Mouse (Mus musculus): ENCODE measurements at regions not wholly inside any gene's neighbourhood (a gene's known extent, or its start where the extent isn't known, plus 50 kb on each side); places are given as distances from the start of the nearest gene placed in this dataset.

DNA sequence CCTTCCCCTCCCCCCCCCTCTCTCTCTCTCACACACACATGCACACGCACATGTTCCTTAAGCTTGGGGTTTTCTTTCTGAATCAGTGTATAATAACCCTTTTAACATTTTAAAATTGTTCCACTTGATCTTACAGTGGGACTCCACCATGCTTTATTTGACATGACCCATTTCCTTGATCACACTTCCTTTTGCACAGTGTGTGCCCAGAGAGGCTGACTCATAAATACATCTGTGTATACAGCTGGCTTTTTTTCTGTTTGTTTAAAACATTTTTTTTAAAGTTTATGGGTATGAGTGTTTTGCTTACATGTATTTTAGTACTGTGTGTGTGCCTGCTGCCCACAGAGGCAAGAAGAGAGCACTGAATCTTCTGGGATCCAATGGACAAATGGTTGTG is 202.7 kb upstream of the Meis1 start:
- intact Hi-C loops (cut with DNase I): no loop called here
- no peak for DNase-seq

- no peak for DNase-seq
- intact Hi-C loops (cut with DNase I): no loop called here
These were observed 208.0 kb upstream of the Meis1 start for GRCm38 (mm10) chr11:19226756-19227155.

- intact Hi-C loops (cut with DNase I): no loop called here
- no peak for DNase-seq
These were observed 208.9 kb upstream of the Meis1 start for GRCm38 (mm10) chr11:19227716-19228115.

GRCm38 (mm10) chr11:19246390-19247114 is 227.8 kb upstream of the Meis1 start:
- no peak for DNase-seq
- intact Hi-C loops (cut with DNase I): no loop called here

DNA sequence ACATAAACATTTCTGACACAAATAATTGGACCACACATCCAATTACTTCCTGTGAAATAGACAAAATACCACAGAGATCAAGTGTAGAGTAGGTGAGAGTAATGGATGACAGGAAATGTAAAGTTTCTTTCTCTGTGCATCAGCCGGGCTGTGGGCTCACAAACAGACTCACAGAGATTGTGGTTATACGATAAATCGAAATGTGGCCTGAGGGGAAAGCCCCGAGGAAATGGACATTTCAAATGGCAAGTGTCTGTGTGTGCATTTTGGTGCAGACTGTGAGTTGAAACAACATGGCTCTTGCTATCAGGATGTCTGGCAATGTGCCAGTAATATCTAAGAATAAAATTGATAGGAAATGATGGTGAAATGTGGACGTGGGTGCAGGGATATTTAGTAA is 234.8 kb upstream of the Meis1 start:
- intact Hi-C loops (cut with DNase I): no loop called here
- DNase-seq: no peak

DNA sequence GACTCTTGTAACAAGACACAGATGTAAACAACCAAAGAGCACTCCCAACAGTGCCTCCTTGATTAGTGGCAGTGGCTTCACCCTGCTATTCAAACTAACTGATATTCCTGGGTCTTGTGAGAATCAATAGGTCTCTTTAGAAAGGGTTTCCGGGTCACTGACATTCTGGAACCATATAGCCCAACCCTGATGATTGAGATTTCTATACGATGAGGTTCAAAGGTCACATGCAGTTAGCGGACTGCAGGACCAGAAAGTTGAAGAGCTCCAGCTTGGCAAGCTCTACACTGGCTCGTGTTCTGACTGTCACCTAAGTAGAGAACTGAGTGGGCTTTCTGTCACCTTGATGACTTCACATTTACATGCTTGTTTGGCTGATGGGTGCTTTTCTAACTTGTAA is 235.4 kb upstream of the Meis1 start:
- intact Hi-C loops (cut with DNase I): no loop called here
- no peak for DNase-seq

DNA sequence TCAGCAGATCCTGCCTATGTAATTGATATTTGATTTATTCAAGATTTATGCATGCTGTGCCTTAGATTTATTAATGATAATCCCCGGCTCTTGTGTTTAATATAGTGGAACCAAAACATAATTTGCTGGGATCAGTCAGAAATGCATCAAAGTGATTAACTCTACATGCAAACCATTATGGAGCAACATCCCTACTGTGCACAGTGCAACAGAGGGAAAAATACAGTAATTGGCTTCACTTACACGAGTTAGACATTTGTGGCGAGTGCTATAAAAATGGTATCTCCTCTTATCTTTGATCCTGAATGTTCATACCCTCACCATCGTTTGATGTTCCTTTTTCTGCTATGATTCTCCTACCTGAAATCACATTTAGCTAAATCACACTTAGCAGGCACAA is 238.8 kb upstream of the Meis1 start:
- no peak for DNase-seq
- intact Hi-C loops (cut with DNase I): no loop called here

- intact Hi-C loops (cut with DNase I): no loop called here
- DNase-seq: no peak
These were observed 244.0 kb upstream of the Meis1 start for GRCm38 (mm10) chr11:19262832-19263231.

DNA sequence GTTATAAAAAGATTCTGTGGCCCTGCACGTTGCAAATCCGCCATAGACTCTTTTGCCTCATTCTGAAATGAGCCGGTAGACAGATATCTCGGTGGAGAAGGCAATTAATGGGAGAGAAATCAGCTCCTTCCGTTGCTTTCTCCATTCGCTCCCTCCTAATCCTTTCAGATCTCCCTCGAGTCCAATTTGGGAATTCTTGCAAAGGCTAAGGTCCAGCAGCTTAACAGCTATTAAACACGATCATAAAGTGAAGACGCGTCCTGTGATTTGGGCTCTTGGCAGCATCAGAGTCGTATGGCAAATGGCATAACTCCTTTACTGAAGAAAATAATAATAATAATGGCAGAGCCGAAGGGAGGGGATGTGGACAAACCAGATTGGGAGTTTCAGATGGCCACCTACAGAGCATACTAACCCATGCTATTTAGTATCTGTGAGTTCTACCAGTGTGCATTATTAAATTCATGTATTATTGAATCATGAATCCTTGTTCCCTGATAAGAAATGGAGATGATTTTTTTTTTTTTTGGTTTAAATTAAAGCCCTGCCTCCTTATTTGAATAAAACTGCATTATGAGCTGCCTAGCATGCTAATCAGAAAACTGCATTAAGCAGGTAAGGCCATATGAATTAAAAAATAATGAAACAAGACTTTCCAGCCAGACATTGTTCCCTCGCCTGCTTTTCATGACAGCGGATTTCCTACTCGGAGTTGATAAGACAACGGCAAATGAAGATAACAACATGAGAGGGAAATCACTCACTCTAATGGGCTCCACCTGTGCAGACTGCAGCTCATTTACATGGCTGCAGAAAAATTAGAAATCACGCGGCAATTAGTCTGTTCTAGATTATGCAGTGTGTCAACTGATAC is 246.2 kb upstream of the Meis1 start:
- intact Hi-C loops (cut with DNase I): no loop called here
- DNase-seq: no peak

- DNase-seq: no peak
- intact Hi-C loops (cut with DNase I): no loop called here
These were observed 246.8 kb upstream of the Meis1 start for GRCm38 (mm10) chr11:19265672-19265972.

DNA sequence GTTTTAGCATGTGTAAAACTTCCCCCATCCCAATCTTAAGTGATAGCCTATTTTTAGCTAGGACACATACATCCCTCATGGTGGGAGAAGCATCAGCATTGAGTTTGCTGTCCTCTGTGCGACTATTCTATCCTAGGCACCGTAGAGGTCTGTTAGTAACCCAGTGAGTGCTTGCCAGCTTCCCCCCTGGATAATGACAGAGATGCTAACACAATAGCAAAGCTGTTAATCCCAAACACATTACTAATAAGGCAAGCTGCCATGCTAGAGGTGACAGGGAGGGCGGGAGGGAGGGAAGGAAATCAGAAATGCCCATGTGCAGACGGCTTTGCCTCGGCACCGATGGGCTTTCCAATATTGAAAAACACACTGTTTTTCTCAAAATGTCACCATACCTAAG is 272.2 kb upstream of the Meis1 start:
- DNase-seq: no peak
- intact Hi-C loops (cut with DNase I): no loop called here

GRCm38 (mm10) chr11:19299411-19299810 is 280.6 kb upstream of the Meis1 start:
- DNase-seq: no peak
- intact Hi-C loops (cut with DNase I): no loop called here

DNA sequence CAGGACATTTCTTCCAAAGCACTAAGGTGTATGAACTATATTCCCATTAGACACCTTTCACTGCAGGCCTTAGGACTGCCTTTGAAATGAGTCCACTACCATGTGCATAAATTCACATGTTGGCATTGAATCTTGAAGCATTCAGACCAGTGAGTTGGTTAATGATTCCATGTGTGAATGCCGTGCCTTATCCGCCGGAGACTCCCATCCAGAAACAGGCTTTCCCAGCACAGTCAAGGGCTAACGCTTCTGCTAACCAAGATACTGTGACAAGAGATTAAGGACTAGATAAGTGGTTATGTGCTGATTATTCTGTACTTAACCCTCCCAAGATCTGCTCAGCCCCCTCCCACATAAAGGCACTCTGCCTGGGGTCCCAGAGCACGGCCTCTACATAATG is 287.9 kb upstream of the Meis1 start:
- DNase-seq: no peak
- intact Hi-C loops (cut with DNase I): no loop called here

- intact Hi-C loops (cut with DNase I): no loop called here
- DNase-seq: no peak
These were observed 312.0 kb upstream of the Meis1 start for GRCm38 (mm10) chr11:19330685-19331239.

GRCm38 (mm10) chr11:19332274-19332673 is 313.5 kb upstream of the Meis1 start:
- intact Hi-C loops (cut with DNase I): no loop called here
- DNase-seq: no peak

DNA sequence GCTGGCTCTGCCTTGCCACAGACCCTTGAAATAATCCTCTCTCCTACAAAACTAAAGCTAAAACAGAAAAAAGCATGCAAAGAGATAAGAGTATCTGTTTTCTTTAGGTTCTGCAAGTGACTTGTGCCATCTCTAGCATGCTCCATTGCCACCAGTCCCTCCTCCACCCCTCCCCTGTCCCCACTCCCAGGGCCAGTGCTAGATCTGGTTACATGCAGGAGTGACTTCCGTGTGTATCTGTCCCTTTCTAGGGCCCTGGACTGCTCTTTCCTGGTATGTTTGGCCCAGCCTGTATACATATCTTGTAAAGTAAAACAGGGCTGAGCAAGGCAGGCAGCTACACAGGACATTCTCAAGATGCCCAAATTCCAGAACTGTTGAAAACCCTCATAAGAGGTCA is 313.9 kb upstream of the Meis1 start:
- intact Hi-C loops (cut with DNase I): no loop called here
- no peak for DNase-seq

- intact Hi-C loops (cut with DNase I): no loop called here
- no peak for DNase-seq
These were observed 315.2 kb upstream of the Meis1 start for GRCm38 (mm10) chr11:19333908-19334487.

DNA sequence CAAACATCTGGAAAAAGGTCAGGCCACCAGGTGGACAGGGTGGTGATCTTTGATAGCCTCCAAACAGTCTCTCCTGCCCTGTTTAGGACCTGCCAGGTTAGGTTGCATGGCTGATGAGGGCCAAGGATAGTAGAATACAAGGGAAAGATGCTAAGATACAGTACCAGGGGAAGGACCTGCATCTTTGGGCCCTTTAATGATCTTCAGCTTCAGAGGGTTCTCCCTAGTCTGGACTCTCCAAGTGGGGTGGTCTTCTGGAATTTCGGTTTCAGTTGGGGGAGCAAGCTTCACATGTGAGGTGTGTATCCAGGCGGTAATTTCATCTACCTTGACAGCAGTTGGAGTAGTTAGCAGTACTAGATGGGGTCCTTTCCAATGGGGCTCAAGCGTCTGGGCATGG is 316.6 kb upstream of the Meis1 start:
- no peak for DNase-seq
- intact Hi-C loops (cut with DNase I): no loop called here

DNA sequence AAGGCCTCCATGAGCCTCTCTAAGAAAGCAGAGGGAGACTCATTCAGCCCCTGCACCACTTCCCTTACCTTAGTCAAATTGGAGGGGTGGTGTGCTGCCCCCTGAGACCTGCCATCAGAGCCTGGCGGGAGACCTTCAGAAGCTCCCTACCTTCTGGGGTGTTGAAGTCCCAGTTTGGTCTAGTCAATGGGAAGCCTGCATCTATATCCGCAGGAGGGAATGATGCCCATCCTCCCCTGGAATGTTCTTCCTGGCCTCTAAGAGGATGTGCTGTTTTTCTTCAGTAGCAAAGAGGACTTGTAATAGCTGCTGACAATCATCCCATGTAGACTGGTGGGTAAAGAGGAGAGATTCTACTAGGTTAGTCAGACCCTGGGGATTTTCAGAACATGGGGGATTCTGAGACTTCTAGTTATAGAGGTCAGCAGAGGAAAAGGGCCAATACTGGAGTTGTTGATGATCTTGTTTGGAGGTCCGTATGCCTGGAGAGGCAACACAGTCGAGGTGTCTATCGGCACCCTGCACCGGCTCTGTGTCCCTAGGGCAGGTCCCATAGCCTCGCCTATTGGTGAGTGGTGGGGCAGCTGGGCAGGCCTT is 321.0 kb upstream of the Meis1 start:
- no peak for DNase-seq
- intact Hi-C loops (cut with DNase I): no loop called here

DNA sequence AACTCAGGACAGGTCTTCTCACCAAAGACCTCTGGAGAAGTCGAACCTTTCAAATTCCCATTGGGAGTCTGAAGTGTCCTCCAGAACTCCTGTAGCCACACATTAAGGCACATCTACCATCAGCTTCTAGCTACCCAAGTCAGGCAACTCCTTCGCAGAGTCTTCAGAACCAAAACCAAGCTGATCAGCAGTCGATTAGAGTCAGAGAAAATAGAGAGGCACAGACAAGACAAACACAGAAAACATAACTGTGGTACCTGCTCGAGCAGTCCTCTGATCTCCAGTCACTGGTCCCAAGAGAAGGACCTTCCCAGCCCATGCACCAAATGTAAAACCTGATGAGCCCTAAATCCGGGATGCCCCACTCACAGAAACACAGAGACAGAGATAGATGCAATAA is 322.1 kb upstream of the Meis1 start:
- no peak for DNase-seq
- intact Hi-C loops (cut with DNase I): no loop called here

DNA sequence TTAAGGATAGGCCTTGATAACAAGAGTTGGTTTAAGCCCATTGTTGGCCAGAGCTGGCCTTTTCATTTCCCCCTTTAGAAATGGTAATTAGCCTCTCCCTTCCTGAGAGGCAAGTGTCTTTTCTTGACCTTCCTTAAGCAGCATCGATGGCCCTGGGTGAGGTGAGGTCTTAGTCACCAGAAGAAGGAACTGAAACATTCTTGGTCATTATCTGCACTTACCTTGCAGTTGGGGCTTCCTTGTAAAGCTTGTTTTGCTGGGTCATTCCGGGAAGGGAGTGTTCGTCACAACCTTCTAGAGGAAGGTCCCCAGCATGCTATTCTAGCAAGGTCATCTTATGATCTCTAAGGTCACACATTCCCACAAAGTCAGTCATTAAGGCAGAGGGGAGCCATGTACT is 322.6 kb upstream of the Meis1 start:
- DNase-seq: no peak
- intact Hi-C loops (cut with DNase I): no loop called here

- intact Hi-C loops (cut with DNase I): no loop called here
- DNase-seq: no peak
These were observed 324.0 kb upstream of the Meis1 start for GRCm38 (mm10) chr11:19342803-19343202.

All from left cerebral cortex, postnatal 4 days (tissue).